Mouse (Mus musculus): ENCODE measurements around the gene Pithd1.

- no peak for TF ChIP-seq POLR2A (IDR thresholded peaks at IDR 0.05; ENCODE audit: control insufficient read depth, extremely low read depth, insufficient read depth, low read length, poor library complexity)
- TF ChIP-seq CTCF (IDR thresholded peaks at IDR 0.05; ENCODE audit: borderline replicate concordance, control insufficient read depth, extremely low read depth, insufficient read depth, low read length, poor library complexity), result no peak
Measured at GRCm38 (mm10) chr4:135985769-135986168, 1.3 kb downstream of the Pithd1 start.
